Mouse (Mus musculus) embryo, embryonic 9.5 days (tissue): ENCODE results near the gene Wnt16.
"Not testable (repeated sequence)": the region's sequence is repeated elsewhere in the genome, so short reads cannot be mapped to it uniquely, and the experiment has no call there.

ENCODE experiments used
- DNase-seq: peaks from one replicate; pipeline ENCODE4 v3.0.0-alpha.2; 2017; ENCODE audit errors: extremely low spot score

Wnt16 gene

DNA sequence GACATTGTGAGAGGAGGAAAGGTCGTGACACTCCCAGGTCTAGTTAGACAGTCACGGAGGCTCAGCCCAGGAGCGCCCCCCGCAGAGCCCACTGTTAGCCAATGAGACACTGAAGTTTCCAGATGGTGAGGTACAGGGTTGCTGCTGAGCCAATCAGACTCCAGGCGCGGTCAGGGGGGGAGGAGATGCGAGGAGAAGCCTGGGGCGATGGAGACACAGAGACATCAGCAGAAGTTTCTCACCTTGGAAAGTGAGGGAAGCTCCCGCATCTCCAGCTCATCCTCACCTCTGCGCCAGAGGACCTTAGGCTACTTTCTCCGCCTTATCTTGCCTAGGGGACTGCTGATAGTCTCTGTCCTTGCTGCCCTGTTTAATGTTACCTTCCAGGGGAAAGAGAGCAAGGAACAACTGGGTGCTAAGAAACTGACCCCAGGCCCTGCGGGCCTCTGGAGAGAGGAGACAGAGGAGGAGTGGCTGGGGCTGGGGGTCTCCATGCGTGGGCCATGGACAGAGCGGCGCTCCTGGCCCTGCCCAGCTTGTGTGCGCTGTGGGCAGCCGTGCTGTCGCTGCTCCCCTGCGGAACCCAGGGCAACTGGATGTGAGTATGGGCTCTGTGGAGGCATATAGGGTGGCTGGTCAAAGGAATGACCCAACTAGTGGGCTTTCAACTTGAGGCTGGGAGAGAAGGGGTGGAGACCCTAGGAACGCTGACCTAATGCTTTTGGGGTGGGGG lies at the start of gene Wnt16:
Gene Wnt16 (plus strand): TSS at position 224 of the 733 bp plus-strand sequence.
- peak; percentile 62 for DNase-seq

DNA sequence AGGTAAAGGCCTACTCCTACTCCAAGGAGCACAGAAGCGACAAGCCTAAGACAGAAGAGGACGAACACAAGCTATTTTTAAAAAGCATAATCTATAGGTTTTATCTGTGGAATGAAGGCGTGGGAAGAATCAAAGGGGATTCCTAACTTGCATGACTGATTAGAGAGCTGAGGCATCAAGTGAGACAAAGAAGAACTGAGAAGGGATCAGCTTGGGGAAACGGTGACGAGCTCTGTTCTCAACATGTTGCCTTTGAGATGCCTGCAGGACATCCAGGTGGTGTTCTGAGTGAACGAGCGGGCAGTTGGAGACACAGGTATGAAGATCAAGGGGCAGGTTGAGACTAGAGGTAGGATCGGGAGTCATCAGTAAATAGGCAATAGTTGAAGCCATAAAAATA lies 44.7 kb upstream of the Wnt16 start:
- DNase-seq = no peak

DNA sequence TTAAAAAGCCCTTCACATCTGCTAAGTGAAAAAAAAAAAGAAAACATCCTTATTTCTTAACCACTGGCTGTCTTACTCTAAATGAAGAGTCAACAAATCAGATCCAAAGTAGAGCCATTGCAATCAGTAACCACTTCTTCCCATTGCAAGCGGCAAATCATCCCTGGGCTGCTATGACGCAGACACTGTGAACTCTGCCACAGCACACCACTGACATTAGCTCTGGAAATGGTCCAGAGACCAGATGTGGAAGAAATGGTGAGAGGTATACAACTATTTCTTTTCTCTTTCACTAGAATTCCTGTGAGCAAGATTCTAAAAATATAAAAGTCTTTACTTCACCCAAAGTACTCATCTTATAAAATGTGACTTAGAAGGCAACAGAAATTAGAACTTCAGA lies 41.3 kb upstream of the Wnt16 start:
- DNase-seq = no peak

DNA sequence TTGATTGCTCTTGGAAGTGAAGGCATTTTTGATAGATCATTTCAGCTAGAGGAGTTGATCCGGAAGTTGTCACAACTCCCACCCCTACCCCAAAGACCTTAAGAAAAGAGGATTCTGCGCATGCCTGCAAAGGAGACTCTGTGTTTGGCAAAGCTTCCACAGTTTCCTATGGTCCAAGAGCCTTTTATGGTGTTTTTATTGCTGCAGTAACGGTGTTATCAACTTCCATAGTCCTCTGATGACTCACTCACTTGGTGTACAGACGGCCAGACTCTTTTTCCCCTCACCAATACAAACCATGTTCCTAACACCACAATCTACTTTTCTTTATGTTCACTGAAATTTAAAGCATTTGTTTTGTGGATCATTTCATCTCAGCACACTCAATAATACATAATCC lies 29.2 kb upstream of the Wnt16 start:
- no peak for DNase-seq

DNA sequence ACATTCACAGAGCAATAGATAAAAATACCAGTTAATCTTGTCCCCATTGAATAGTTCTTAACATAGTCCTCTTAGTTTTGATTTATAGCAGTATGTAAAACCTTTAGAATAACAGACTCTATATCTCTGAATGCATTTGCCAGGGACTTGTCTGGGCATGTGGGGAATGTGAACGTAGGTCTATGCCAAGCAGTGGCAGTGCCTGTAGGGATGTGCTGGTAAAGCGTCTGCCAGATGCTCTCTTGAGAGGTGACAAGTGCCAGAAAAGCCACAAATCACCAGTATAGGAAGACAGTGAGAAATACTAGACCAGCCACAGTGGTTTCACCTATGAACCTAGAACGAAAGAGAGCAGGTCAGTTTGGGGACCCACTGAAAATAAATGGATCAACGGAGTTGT lies 25.5 kb upstream of the Wnt16 start:
- DNase-seq = no peak

DNA sequence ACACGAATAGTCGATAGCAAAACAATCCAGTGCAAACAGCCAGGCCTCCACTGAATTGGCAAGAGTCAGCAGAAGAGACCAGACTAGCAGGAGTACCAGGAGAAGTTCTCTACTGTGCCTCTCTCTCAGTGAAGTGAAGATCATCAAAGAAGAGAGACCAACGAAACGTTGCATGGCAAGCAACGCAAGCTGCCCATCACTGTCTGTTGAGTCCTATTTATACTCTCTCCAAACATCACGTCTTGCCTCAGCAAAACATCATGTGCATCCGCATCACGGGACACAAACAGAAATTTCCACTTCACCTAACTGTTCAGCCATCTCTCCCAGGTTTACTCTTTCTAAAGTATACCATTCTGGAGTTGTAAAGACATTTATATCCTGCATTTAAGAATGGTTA lies 23.9 kb upstream of the Wnt16 start:
- DNase-seq = not testable (repeated sequence)

DNA sequence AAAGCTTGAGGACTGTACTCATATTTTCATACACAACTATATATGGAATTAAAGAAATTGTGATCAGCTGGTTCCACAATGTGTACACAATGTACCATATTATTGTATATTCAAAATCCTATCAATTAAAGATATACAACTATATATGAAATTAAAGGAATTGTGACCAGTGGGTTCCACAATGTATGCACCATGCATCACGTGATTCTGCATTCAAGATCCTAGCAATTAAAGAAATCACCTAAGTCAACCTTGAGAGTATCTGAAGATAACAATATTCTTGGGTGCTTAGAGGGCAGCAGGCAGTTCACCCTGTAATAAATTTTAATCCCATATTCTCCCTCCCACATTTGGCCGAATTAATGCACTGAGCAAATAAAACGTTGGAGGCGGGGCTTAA lies 22.0 kb upstream of the Wnt16 start:
- DNase-seq = no peak

DNA sequence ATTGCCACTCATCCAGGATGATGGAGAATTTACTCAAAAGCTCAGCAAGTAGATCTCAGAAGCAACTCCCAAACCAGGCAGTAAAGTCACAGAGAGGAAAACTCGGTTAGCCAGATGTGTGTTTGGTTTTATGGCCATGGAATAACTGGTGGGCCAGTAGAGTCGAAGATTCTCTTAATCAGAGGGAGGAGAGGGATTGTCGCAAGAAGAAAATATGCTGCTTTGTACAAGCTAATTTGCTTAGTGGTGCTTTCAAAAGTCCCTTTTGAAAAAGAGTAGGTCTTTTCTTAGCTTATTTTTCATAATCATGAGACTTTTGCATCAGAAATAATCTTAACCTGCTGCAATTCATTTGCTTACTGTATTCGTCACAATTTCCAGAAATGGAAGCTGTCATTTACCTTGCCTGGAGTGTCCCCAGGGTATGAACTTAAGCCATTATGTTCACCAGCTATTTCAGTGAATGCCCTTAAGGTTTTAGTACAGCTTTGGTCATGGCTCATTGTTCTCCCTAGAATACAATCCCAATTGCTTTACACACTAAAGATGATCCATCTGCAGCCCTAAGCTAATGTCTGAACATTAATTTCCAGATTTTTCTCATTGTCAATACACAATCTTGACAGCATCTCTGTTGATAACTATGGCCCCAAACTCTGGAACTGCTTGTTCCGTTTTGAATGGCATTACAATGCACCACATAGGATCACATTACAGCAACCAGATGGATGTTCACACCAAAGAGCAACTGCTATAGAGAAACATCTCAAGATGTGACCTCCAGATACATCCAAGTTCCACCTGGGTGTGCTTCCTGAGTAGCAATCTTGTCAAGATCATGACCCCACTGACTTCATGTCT lies 20.0 kb upstream of the Wnt16 start:
- no peak for DNase-seq

DNA sequence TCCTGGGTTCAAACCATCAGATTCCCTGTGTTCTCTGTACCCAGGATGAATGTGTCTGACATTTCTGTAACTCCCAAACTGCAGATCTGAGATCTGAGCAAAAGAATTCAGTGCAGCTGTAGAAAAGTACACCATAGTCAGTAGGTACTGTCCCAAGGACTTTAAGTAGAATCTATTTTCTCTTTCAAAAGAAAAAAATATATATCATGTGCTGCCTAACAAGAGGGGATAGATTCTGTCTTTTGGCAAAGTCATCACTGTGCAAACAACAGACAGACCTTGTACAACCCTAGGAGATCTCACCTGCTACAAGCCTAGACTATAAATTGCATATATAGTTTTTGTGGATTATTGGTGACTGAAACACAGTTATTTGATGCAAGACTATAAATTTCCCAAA lies 19.4 kb upstream of the Wnt16 start:
- no peak for DNase-seq

DNA sequence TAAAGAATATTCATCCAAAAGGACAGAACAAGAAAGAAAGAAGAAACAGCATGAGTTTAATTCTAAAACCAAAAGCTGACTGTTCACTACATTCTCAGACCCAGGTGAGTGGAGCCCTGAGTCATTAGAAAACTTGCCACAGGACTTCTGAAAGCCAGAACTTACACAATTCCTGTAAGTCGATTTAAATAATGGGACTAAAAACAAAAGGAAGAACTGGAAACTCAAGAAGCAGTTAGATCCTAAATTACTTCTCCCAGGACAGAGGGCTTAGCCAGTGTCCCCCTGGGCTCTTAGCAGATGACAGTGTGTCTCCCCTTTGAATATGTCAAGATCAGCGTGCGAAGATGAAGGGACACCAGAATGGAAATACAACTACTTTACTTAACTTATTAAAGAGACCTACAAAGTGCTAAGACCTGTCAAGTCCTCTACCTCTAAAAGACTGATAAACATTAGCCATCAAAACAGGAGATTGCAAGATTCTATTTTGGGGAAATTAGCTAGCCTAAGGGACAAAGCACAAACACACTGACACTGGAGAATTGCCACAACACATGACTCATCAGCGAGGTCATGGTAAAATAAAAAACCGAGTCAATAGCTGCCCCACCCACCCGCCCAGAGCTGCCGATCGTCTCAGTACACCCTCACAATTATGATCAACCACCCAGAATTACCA lies 18.0 kb upstream of the Wnt16 start:
- DNase-seq = no peak

DNA sequence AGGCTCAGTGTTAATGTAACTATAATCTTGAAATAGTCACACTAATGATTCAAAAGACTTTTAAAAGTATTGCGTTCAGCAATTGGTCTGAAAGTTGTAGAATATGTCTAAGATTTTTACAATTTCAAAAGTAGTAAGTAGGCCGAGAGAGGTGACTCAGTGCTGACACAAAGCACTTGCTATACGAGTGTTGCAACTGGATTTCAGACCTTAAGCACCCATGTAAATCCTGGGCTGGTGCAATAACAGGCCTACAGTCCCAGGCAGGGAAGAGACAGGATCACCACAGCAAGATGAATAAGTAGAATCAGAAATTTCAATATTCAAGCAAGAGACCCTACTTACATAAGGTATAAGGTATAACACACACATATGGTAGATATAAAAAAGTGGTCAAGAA lies 10.1 kb upstream of the Wnt16 start:
- DNase-seq = no peak

DNA sequence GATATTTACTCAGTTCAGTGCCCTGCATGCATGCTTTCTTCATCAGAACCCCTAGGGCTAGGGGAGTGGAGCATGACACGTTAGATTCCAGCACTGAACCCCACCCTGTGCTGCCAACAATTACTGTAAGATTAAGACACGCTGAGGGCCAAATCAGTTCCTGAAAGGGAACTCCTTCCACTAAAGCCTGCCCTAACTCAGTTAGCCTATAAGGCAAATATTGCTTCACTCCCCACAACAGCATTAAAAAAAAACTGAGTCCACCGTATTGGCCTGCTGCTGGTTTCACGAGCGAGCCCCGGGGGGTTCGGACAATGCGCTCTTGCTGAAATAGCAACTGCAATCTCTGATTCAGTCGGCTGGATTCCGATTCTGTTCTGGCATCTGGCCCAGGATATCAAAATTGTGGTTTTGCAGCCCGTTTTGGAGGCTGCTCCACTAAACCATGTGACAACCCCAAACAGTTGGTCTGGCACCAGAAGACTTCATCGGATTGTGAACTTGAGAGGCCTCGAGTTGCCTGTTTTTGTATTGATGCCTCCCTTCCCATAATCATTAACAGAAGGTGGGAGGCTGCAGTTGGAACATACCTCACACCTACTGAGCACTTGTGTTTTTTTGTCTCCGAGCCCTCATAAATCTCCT lies 7.7 kb upstream of the Wnt16 start:
- no peak for DNase-seq

DNA sequence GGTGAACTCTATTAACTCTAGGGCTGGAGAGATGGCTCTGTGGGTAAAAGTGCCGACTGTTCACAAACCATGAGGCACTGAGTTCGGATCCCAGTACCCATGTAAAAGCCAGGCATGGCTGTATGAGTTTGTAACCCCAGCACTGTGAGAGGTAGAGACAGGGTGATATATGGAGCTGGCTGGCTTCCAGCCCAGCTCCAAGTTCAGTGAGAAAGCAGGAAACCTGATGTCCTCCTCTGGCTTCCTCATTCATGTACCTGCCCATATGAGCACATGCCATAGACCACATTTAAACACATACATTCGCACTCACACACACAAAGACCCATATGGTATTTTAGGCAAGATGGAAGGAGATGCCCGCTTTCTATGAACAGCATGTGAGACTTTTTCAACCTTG lies 5.6 kb upstream of the Wnt16 start:
- no peak for DNase-seq

DNA sequence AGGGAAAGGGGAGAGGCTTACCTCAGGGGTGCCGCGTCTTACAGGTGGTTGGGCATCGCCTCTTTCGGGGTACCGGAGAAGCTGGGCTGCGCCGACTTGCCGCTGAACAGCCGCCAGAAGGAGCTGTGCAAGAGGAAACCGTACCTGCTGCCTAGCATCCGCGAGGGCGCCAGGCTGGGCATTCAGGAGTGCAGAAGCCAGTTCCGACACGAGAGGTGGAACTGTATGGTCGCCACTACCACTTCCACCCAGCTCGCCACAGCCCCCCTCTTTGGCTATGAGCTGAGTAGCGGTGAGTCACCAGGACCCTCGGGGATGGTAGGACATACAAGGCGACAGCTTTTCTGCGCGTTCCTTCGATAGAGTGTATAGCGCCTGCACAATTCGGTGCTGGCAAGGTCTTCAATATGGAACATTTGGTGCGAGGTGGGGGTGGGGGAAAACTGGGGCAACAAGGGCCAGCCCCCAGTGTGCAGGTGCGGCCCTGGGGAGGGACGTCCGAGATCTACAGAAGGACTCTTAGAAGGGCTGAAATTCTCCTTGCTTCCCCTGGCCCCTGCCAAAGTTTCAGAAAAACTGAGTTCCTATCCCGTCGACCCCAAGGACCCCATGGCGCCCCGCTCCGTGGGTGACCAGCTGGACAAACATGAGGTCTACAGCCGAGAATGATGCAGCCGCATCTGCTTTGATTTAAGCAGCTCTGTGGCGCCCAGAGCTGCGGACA lies 872 bp downstream of the Wnt16 start:
- peak; percentile 50 for DNase-seq

DNA sequence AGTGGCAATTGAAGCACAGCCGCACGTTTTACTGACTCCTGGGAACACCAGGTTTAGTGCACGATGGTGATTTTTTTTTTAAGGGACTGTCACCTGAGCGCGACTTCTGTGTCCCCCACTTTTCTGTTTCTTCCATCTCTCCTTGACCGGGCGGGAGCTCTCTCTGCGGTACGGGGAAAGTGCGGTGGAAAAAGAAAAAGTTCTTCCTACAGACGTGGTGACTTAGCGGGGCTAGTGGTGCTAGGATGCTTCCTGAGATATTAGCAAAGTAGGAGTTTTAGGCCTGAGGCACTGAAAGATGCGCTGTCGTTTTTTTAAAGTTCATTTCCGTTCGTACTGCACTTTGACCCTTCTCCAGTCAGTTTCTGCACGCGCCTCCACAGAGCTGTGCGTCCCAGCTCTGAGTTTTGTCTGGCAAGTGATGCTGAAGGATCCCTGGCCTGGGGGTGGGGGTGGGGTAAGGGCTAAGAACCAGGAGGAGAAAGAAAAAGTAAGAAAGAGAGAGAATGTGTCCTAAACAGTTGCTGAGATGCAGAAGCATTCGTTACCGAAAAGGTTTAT lies 1.5 kb downstream of the Wnt16 start:
- peak; percentile 44 for DNase-seq

DNA sequence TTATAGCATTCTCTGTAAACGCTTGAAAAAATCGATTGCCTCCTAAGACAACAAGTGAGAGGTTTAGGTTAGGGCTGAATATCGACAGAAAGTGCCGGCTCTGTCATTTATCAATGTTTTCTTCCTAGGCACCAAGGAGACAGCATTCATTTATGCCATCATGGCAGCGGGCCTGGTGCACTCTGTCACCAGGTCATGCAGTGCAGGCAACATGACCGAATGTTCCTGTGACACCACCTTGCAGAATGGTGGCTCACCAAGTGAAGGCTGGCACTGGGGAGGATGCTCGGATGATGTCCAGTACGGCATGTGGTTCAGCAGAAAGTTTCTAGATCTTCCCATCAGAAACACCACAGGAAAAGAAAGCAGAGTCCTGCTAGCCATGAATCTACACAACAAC lies 2.8 kb downstream of the Wnt16 start:
- DNase-seq = no peak

DNA sequence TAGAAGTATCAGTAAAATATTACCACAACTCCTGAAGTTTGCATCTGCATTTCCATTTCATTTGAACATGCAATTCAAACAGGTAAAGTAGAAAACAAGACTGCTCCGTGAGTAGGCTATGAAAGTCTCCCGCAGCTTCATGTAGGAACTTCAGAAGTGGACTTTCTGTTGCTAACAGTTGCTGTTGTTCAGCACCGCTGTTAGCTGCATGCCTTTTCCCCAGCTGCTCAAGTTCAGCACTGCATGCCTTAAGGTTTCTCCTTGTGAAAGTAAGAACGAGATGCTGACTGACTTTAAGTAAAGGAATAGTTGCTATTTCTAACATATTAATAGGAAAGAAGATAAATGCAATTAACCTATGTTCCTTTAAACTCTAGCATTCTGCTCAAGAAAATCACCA lies 4.0 kb downstream of the Wnt16 start:
- DNase-seq = no peak

DNA sequence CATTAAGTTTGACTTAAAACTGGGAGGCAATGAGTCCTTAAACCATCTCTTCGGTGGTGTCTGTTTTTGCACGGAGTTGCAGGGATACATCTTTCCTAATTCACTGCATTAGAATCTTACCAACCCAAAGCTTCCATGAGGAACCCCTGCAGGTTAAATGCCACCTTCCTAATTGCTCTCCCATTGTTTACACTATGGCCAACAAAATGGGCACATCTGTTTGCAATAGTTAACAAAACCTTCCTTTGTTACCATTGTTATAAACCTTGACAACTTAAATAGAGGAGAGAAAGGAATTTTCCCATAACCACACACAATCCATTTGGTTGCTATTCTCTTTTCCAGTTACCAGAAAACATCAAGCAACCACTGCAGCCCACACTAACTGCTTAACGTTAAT lies 5.9 kb downstream of the Wnt16 start:
- no peak for DNase-seq

DNA sequence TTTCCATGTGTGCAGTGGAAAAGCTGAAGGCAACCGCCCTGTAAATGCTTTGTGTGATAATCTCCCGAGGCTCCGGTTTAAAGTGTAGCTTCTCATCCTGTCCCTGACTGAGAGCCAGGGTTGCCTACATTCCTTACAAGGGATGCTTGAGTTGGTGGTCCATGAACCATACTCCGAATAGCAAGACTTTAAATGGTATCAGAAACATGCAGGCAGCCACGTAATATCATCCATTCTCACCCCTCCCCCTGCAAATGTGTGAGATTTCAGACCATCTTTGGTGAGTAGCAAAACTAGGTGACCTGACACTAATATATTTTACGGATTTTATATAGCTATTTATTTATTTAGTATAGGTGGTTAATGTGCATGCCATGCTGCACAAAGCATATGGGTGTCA lies 9.0 kb downstream of the Wnt16 start:
- DNase-seq = no peak

DNA sequence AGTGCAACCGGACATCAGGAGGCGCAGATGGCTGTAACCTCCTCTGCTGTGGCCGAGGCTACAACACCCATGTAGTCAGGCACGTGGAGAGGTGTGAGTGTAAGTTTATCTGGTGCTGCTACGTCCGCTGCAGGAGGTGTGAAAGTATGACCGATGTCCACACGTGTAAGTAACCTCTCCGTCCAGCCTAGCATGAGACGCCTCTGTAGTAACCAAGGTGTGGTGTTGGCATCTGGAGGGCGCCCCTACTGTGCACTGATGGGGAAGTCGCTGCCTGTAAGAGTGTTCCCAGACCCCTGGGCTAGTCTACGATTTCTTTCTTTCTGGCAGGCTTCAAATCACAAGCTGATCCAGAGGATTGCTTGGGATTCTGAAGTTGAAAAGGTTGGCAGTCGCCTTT lies 10.0 kb downstream of the Wnt16 start:
- no peak for DNase-seq

DNA sequence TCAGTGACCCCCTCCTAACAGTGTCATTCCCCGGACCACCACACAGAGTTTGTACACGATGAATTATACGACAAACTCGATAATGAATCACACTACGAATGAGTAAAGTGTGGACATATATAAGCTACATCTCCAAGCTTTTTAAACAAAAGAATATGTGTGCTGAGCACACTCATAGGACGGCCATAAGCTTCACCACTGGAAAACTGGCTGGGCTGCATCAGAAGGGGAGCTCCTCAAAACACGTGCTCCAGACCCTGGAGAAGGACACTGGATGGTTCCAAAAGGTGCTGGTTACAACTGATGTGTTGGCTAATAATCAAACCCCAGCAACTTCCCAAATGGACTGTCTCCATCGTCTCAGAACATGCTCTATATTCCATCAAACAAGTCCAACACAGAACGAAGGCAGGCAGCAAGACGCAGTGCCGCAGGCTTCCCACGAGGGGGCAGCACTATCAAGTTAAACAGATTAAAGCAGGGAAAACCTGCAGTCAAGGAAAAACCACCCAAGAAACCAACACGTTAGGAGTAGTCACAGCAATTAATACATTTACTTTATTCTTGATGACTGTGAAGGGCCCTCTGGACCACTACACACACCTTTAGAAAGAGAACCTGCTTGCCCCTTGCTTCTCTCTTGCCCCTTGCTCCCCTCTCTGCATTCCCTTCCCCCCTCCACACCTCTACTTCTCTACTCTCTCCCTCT lies 37.5 kb downstream of the Wnt16 start:
- DNase-seq = peak; percentile 66
